In the genomic region with DNA sequence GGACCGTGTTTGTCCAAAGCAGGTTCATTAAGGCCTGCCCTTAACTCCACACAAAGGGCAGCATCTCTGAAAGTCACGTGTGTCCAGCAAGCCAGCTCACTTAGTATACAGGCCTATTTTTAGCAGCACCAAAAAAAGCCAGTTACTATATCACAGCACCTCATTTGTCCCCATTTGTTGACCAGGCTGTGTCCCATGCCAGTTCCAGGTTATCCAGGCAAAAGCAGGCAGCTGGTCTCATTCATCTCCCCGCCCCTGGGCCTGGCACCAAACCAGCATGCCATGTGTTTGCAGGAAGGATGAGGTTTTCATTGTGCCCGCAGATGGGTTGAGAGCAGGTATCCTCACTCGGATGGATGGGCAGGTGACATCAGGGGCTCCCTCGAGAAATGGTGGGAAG, we compare ENCODE assay signal across 12 mouse cellular contexts. TPM values are rescaled to one million over a fixed set of nuclear protein-coding genes. Genes with fewer than 3 reads are reported as not detected.
DNase-seq lines count a peak whose midpoint lies in the region; ATAC-seq and TF ChIP-seq lines count a peak whose summit lies in the region.
"Had no signal": no experiment of that assay in that cellular context is flagged by ENCODE, and none has a peak within 500 bp of the region (broad histone marks: within the 10 kb centered on the region; RNA-seq: fewer than 3 reads in every experiment).

No protein-coding gene starts in this region.

- TF ChIP-seq CTCF in kidney, adult 2 months (conservative IDR thresholded peaks at IDR 0.05; ENCODE audit: insufficient read depth, insufficient read length, low read depth, low read length), result no peak

- H3K4me1 ChIP-seq in kidney, adult 2 months (ENCODE audit: control insufficient read depth, insufficient read depth, low read length), result no peaks in the 10 kb centered on the region
- H3K4me1 ChIP-seq in forebrain, embryonic 16.5 days (replicated peaks; ENCODE audit: control insufficient read depth, insufficient read depth, low read length), result peaks cover 37% of the 10 kb centered on the region

- H3K9me3 ChIP-seq in forebrain, embryonic 16.5 days (ENCODE audit: control insufficient read depth, low read length), result no peaks in the 10 kb centered on the region
- H3K9me3 ChIP-seq: liver, embryonic 13.5 days had no signal

- DNase-seq in kidney, adult 2 months, result peak; percentile 45
- no peak for DNase-seq in kidney, adult 18-20 months
- peak; percentile 92 for DNase-seq in cerebellum, adult 11-12 months
- peak; percentile 93 to 95 for DNase-seq in cerebellum, postnatal 25 days
- peak; percentile 74 to 80 for DNase-seq in heart, postnatal 10 days
- no peak for DNase-seq in layer of hippocampus, adult 11-12 months (ENCODE audit: low spot score)
- DNase-seq: liver, embryonic 13.5 days; retina, postnatal 1 day; thymus, postnatal 25 days had no signal

- H3K27me3 ChIP-seq in kidney, adult 2 months (replicated peaks; ENCODE audit: control insufficient read depth, insufficient read depth, low read length), result no peaks in the 10 kb centered on the region
- no peaks in the 10 kb centered on the region; the same call in 1 of the 2 replicates for H3K27me3 ChIP-seq in forebrain, embryonic 16.5 days (replicated peaks; ENCODE audit: control insufficient read depth, insufficient read depth, low read length)

- intact Hi-C loops in heart, postnatal 10 days (cut with DNase I), result loop anchor here (5.0 kb wide), 1 partner anchor 58 kb away; no protein-coding TSS in a partner anchor

- no peak overlapping the region for H3K4me2 ChIP-seq in forebrain, embryonic 16.5 days (ENCODE audit: low read length)
- H3K4me2 ChIP-seq: liver, embryonic 13.5 days had no signal

- 72% methylated on average over 6 of the region's 6 CpGs for WGBS in kidney, adult 2 months
- 51% methylated on average over 6 of the region's 6 CpGs for WGBS in forebrain, embryonic 16.5 days

- ATAC-seq in forebrain, embryonic 16.5 days, result no peak

- H3K9ac ChIP-seq in forebrain, embryonic 16.5 days (replicated peaks; ENCODE audit: low read depth, low read length), result no peak overlapping the region
- H3K9ac ChIP-seq: liver, embryonic 13.5 days had no signal

- H3K27ac ChIP-seq in kidney, adult 2 months (ENCODE audit: insufficient read depth, low read depth, low read length), result no peak overlapping the region
- H3K27ac ChIP-seq in forebrain, embryonic 16.5 days (ENCODE audit: low read length), result no peak overlapping the region
- H3K27ac ChIP-seq: kidney, postnatal 0 days; left cerebral cortex, adult 2 months; liver, embryonic 13.5 days had no signal

- TF ChIP-seq POLR2A in kidney, adult 2 months (IDR thresholded peaks at IDR 0.05; ENCODE audit: low read depth, low read length), result no peak

- no peaks in the 10 kb centered on the region for H3K36me3 ChIP-seq in kidney, adult 2 months (ENCODE audit: control insufficient read depth, insufficient read depth, low read length)
- no peaks in the 10 kb centered on the region for H3K36me3 ChIP-seq in forebrain, embryonic 16.5 days (ENCODE audit: control insufficient read depth, insufficient read depth)
- H3K36me3 ChIP-seq: liver, embryonic 13.5 days had no signal

- no peak overlapping the region for H3K4me3 ChIP-seq in kidney, adult 2 months (ENCODE audit: insufficient read depth, low read depth, low read length)
- H3K4me3 ChIP-seq in forebrain, embryonic 16.5 days (replicated peaks; ENCODE audit: low read length), result no peak overlapping the region
- H3K4me3 ChIP-seq: left cerebral cortex, adult 2 months; liver, embryonic 13.5 days had no signal

RNA-seq across cellular contexts. Expression of a gene that starts 16.6 kb away (rescaled TPM):
- polyA plus RNA-seq in kidney, adult 2 months (2012; rRNA removed), result 2.9 and 3.4 TPM in 2 replicates
- total RNA-seq in heart, postnatal 10 days (2021), result 10 to 100 TPM; 16.3 to 21.3 TPM
- polyA plus RNA-seq in forebrain, embryonic 16.5 days (2015; fragmentation: Nextera tagmentation; extraction: Ambion mirVana), result 1.8 and 2.0 TPM in 2 replicates

Comparison
In these comparisons a context has a peak if more than half of its experiments do, and no peak if none do; other contexts are left out.
1. DNase-seq: peak in kidney, adult 2 months (single experiment), cerebellum, adult 11-12 months (single experiment), cerebellum, postnatal 25 days (2 of 2) and heart, postnatal 10 days (2 of 2); none in kidney, adult 18-20 months (single experiment) and layer of hippocampus, adult 11-12 months (single experiment).